Mouse (Mus musculus): ENCODE data around the gene Cir1. TPM values are rescaled to one million over a fixed set of nuclear protein-coding genes. Genes with fewer than 3 reads are reported as not detected.

Gene Cir1
- 10 to 100 TPM; 12.0 to 12.7 TPM for total RNA-seq (2021)
- long read RNA-seq, experiment 1, partial matches to known transcripts = 1 of 6 reads
- long read RNA-seq, experiment 1, other reads (novel, unspliced or antisense) = 5 of 6 reads
- long read RNA-seq, experiment 2, partial matches to known transcripts = 2 of 9 reads
- long read RNA-seq, experiment 2, other reads (novel, unspliced or antisense) = 7 of 9 reads

GRCm38 (mm10) chr2:73312152-73313116 is at the start of gene Cir1, which contains the start of gene Scrn3:
TSS of gene Cir1 (minus strand) at chr2:73312701.
TSS of gene Scrn3 (plus strand) at chr2:73312601.
- peak; percentile 97 for DNase-seq
- intact Hi-C loops (cut with DNase I) = loop anchor here (2.0 kb wide), 1 partner anchor 74 kb away; the partner anchor contains the start of gene Gpr155
- TF ChIP-seq CTCF (IDR thresholded peaks at IDR 0.05) = no peak
- Histone ChIP-seq H3K4me3 (peak within 1 kb of the TSS; percentile 79), H3K27ac (peak within 1 kb of the TSS; percentile 95)

GRCm38 (mm10) chr2:73360536-73360935 is 48.0 kb upstream of the Cir1 start:
- Histone ChIP-seq H3K27ac (no peak overlapping the region), H3K4me3 (no peak overlapping the region)
- TF ChIP-seq CTCF (IDR thresholded peaks at IDR 0.05) = no peak
- intact Hi-C loops (cut with DNase I) = no loop called here
- DNase-seq = no peak

GRCm38 (mm10) chr2:73359941-73360340 is 47.4 kb upstream of the Cir1 start:
- no peak for DNase-seq
- Histone ChIP-seq H3K4me3 (no peak overlapping the region), H3K27ac (no peak overlapping the region)
- intact Hi-C loops (cut with DNase I) = no loop called here
- no peak for TF ChIP-seq CTCF (IDR thresholded peaks at IDR 0.05)

GRCm38 (mm10) chr2:73357004-73357403 is 44.5 kb upstream of the Cir1 start:
- Histone ChIP-seq H3K27ac (peak overlapping the region; percentile 56), H3K4me3 (peak overlapping the region; percentile 49)
- DNase-seq = peak; percentile 48
- TF ChIP-seq CTCF (IDR thresholded peaks at IDR 0.05) = no peak
- intact Hi-C loops (cut with DNase I) = no loop called here

- Histone ChIP-seq H3K27ac (peak overlapping the region; percentile 84), H3K4me3 (peak overlapping the region; percentile 59)
- no peak for TF ChIP-seq CTCF (IDR thresholded peaks at IDR 0.05)
- no peak for DNase-seq
- intact Hi-C loops (cut with DNase I) = no loop called here
Measured at GRCm38 (mm10) chr2:73351927-73352374, 39.5 kb upstream of the Cir1 start.

GRCm38 (mm10) chr2:73351496-73351895 is 39.0 kb upstream of the Cir1 start:
- peak; percentile 28 for DNase-seq
- TF ChIP-seq CTCF (IDR thresholded peaks at IDR 0.05) = no peak
- Histone ChIP-seq H3K27ac (peak overlapping the region; percentile 84), H3K4me3 (peak overlapping the region; percentile 59)
- intact Hi-C loops (cut with DNase I) = no loop called here

GRCm38 (mm10) chr2:73348221-73348620 is 35.7 kb upstream of the Cir1 start:
- no peak for TF ChIP-seq CTCF (IDR thresholded peaks at IDR 0.05)
- H3K4me3 ChIP-seq = no peak overlapping the region
- DNase-seq = no peak
- no peak overlapping the region for H3K27ac ChIP-seq
- intact Hi-C loops (cut with DNase I) = no loop called here

GRCm38 (mm10) chr2:73347766-73348165 is 35.3 kb upstream of the Cir1 start:
- no peak for DNase-seq
- no peak for TF ChIP-seq CTCF (IDR thresholded peaks at IDR 0.05)
- Histone ChIP-seq H3K27ac (no peak overlapping the region), H3K4me3 (no peak overlapping the region)
- intact Hi-C loops (cut with DNase I) = no loop called here

GRCm38 (mm10) chr2:73347136-73347535 is 34.6 kb upstream of the Cir1 start:
- no peak for TF ChIP-seq CTCF (IDR thresholded peaks at IDR 0.05)
- no peak overlapping the region for H3K4me3 ChIP-seq
- DNase-seq = no peak
- intact Hi-C loops (cut with DNase I) = no loop called here
- no peak overlapping the region for H3K27ac ChIP-seq

- Histone ChIP-seq H3K27ac (no peak overlapping the region), H3K4me3 (no peak overlapping the region)
- DNase-seq = no peak
- no peak for TF ChIP-seq CTCF (IDR thresholded peaks at IDR 0.05)
- intact Hi-C loops (cut with DNase I) = no loop called here
Measured at GRCm38 (mm10) chr2:73346345-73347086, 34.0 kb upstream of the Cir1 start.

- H3K27ac ChIP-seq = no peak overlapping the region
- TF ChIP-seq CTCF (IDR thresholded peaks at IDR 0.05) = no peak
- H3K4me3 ChIP-seq = no peak overlapping the region
- no peak for DNase-seq
- intact Hi-C loops (cut with DNase I) = no loop called here
Measured at GRCm38 (mm10) chr2:73345204-73345603, 32.7 kb upstream of the Cir1 start.

GRCm38 (mm10) chr2:73343701-73344100 is 31.2 kb upstream of the Cir1 start:
- no peak overlapping the region for H3K4me3 ChIP-seq
- intact Hi-C loops (cut with DNase I) = no loop called here
- DNase-seq = no peak

More at GRCm38 (mm10) chr2:73343701-73344100, 31.2 kb upstream of the Cir1 start:
- no peak for TF ChIP-seq CTCF (IDR thresholded peaks at IDR 0.05)
- no peak overlapping the region for H3K27ac ChIP-seq

Data from gastrocnemius, adult 2 months (tissue).